Mouse (Mus musculus) sigmoid colon, adult 10 weeks (tissue): ENCODE results near the gene Olfr171. TPM values are rescaled to one million over a fixed set of nuclear protein-coding genes. Genes with fewer than 3 reads are reported as not detected.

Experiments
- polyA plus RNA-seq: library from polyadenylated mRNA; stranded (reverse); fragments of 350-450 nt; fragmentation: Illumina TruSeq; extraction: RNeasy Lipid Tissue Mini Kit (QIAGEN cat#74804); gene quantifications from one replicate; pipeline ENCODE4 v1.2.3, GENCODE M21; 2014; ENCODE audit warnings: low read depth, low replicate concordance

Olfr171 gene
- not detected for polyA plus RNA-seq

GRCm38 (mm10) chr16:19629816-19630215 is at the start of gene Olfr171:
Gene Olfr171, minus strand, starts transcription at chr16:19629916.

GRCm38 (mm10) chr16:19611782-19612181 is 17.9 kb downstream of the Olfr171 start, which contains the start of gene Olfr170:
Gene Olfr170, minus strand, starts transcription at chr16:19611882.

Other genes with a start within 250 kb of the Olfr171 start
- gene Olfr165, start 206.8 kb downstream of the Olfr171 start, polyA plus RNA-seq: 46.3 TPM
- 0.54 TPM for gene Olfr166, start 146.2 kb downstream of the Olfr171 start, polyA plus RNA-seq
- gene Olfr167, start 107.7 kb downstream of the Olfr171 start, polyA plus RNA-seq: not detected
- not detected for gene Olfr168, start 94.4 kb downstream of the Olfr171 start, polyA plus RNA-seq
- not detected for gene Olfr169, start 58.1 kb downstream of the Olfr171 start, polyA plus RNA-seq
- not detected for gene Olfr170, start 18.0 kb downstream of the Olfr171 start, polyA plus RNA-seq
- gene Lamp3, start 76.5 kb upstream of the Olfr171 start, polyA plus RNA-seq: 0.16 TPM
- gene B3gnt5, start 130.3 kb upstream of the Olfr171 start, polyA plus RNA-seq: 227 TPM